Mouse (Mus musculus) cerebellum, postnatal 10 days (tissue): Measurements from ENCODE around the gene Ap3s2.

Experiments
- DNase-seq, 2 experiments: peaks; one replicate each; pipeline ENCODE4 v3.0.0; 2021; ENCODE audit warnings: mixed read lengths in 2 of 2

Gene Ap3s2

GRCm38 (mm10) chr7:79842163-79842562, 78.3 kb downstream of the Ap3s2 start:
- DNase-seq, result no peak

- no peak for DNase-seq
Observed at GRCm38 (mm10) chr7:79837247-79837646, 83.2 kb downstream of the Ap3s2 start.

DNA sequence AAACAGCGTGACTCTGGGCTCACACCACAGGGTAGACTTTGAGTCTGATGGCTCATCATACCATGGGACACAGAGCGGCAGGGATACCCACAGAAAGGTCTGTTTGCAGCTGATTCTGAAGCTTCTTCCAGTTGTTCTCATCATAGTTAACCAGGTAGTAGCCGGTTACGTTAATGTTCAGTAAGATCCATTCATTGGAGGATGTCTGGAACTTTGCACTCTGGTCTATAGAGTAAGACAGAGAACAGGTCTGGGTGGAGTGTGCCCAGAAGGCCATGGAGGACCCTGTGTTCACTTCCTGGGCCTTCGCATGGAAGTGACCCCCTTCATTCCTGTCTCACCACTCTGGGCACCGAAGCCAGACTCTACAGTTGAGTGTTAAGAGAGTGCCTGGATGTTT, 85.3 kb downstream of the Ap3s2 start:
- no peak for DNase-seq

DNA sequence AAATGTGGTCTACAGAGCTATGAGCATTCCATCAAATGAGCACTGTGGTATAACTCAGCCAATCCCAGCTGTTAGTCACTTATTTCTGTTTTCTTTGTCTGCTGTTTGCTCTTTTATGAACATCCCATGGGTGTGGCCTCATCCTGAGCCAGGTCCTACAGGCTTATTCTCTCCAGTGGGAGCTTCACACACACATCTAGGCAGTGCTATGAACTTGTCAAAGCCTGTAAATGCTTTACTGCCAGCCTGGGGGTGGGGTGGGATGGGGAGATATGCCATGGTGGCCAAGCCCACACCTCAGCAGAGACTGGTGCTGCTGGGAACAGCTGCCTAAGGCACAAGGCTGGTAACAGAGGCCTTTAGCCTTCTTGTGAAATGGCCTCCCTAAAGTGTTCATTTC, 87.5 kb downstream of the Ap3s2 start:
- DNase-seq, result no peak

GRCm38 (mm10) chr7:79831585-79831984, 88.9 kb downstream of the Ap3s2 start:
- no peak for DNase-seq

- no peak for DNase-seq
Observed at GRCm38 (mm10) chr7:79831145-79831544, 89.3 kb downstream of the Ap3s2 start.

GRCm38 (mm10) chr7:79828341-79828740, 92.1 kb downstream of the Ap3s2 start:
- DNase-seq, result no peak
